Mouse (Mus musculus): ENCODE measurements around the gene Nobox. TPM values are rescaled to one million over a fixed set of nuclear protein-coding genes. Genes with fewer than 3 reads are reported as not detected.

Gene Nobox
- total RNA-seq (2021): not detected

GRCm38 (mm10) chr6:43309454-43309853 is at the start of gene Nobox:
TSS of gene Nobox (minus strand) at chr6:43309554.
- DNase-seq (ENCODE audit: extremely low spot score in 1 of 2, low spot score in 1 of 2): no peak

GRCm38 (mm10) chr6:43354562-43355241 is 45.3 kb upstream of the Nobox start:
- DNase-seq (ENCODE audit: extremely low spot score in 1 of 2, low spot score in 1 of 2): no peak

- DNase-seq (ENCODE audit: extremely low spot score in 1 of 2, low spot score in 1 of 2): no peak
These were observed 44.1 kb upstream of the Nobox start for GRCm38 (mm10) chr6:43353446-43353845.

- DNase-seq (ENCODE audit: extremely low spot score in 1 of 2, low spot score in 1 of 2): no peak
These were observed 39.7 kb upstream of the Nobox start for GRCm38 (mm10) chr6:43349083-43349482.

GRCm38 (mm10) chr6:43347637-43348036 is 38.3 kb upstream of the Nobox start:
- DNase-seq (ENCODE audit: extremely low spot score in 1 of 2, low spot score in 1 of 2): no peak

- DNase-seq (ENCODE audit: extremely low spot score in 1 of 2, low spot score in 1 of 2): no peak
These were observed 33.7 kb upstream of the Nobox start for GRCm38 (mm10) chr6:43343006-43343405.

GRCm38 (mm10) chr6:43342386-43342785 is 33.0 kb upstream of the Nobox start:
- no peak for DNase-seq (ENCODE audit: extremely low spot score in 1 of 2, low spot score in 1 of 2)

GRCm38 (mm10) chr6:43338804-43339203 is 29.4 kb upstream of the Nobox start:
- DNase-seq (ENCODE audit: extremely low spot score in 1 of 2, low spot score in 1 of 2): no peak

- DNase-seq (ENCODE audit: extremely low spot score in 1 of 2, low spot score in 1 of 2): no peak
These were observed 28.2 kb upstream of the Nobox start for GRCm38 (mm10) chr6:43337491-43337961.

GRCm38 (mm10) chr6:43335619-43336234 is 26.4 kb upstream of the Nobox start:
- DNase-seq (ENCODE audit: extremely low spot score in 1 of 2, low spot score in 1 of 2): no peak

GRCm38 (mm10) chr6:43333479-43333878 is 24.1 kb upstream of the Nobox start:
- DNase-seq (ENCODE audit: extremely low spot score in 1 of 2, low spot score in 1 of 2): no peak

- no peak for DNase-seq (ENCODE audit: extremely low spot score in 1 of 2, low spot score in 1 of 2)
These were observed 3.8 kb upstream of the Nobox start for GRCm38 (mm10) chr6:43312961-43313656.

GRCm38 (mm10) chr6:43312546-43312945 is 3.2 kb upstream of the Nobox start:
- DNase-seq (ENCODE audit: extremely low spot score in 1 of 2, low spot score in 1 of 2): no peak

- DNase-seq (ENCODE audit: extremely low spot score in 1 of 2, low spot score in 1 of 2): no peak
These were observed 717 bp upstream of the Nobox start for GRCm38 (mm10) chr6:43310071-43310470.

GRCm38 (mm10) chr6:43297508-43297850 is 11.9 kb downstream of the Nobox start:
- DNase-seq (ENCODE audit: extremely low spot score in 1 of 2, low spot score in 1 of 2): no peak

GRCm38 (mm10) chr6:43296798-43297507 is 12.4 kb downstream of the Nobox start:
- DNase-seq (ENCODE audit: extremely low spot score in 1 of 2, low spot score in 1 of 2): no peak

- DNase-seq (ENCODE audit: extremely low spot score in 1 of 2, low spot score in 1 of 2): no peak
These were observed 13.4 kb downstream of the Nobox start for GRCm38 (mm10) chr6:43295908-43296307.

GRCm38 (mm10) chr6:43293175-43293574 is 16.2 kb downstream of the Nobox start:
- no peak for DNase-seq (ENCODE audit: extremely low spot score in 1 of 2, low spot score in 1 of 2)

GRCm38 (mm10) chr6:43292471-43293076 is 16.8 kb downstream of the Nobox start:
- DNase-seq (ENCODE audit: extremely low spot score in 1 of 2, low spot score in 1 of 2): no peak

GRCm38 (mm10) chr6:43292041-43292440 is 17.3 kb downstream of the Nobox start:
- no peak for DNase-seq (ENCODE audit: extremely low spot score in 1 of 2, low spot score in 1 of 2)

- no peak for DNase-seq (ENCODE audit: extremely low spot score in 1 of 2, low spot score in 1 of 2)
These were observed 28.9 kb downstream of the Nobox start for GRCm38 (mm10) chr6:43280481-43280880.
